Comparison of ENCODE assay signal across 37 mouse cellular contexts in the genomic region with DNA sequence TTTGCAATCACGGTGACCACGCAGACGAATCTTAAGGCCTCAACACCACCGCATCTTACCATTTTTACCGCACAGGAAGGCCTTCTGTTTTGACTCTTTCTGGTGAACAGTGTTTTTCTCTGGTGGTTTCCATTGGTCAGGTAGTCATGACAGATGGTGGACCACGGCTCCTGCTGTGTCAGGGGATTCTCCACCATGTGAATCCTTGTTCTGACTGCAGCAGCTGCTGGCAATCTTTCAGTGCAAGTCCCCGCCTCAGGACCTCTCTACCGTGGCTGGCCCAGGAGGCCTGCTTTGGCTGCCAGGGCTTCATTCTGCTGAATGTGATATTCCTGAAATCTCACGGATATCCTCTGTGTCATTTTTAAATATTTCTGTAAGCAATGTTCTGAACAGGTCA. TPM values are rescaled to one million over a fixed set of nuclear protein-coding genes. Genes with fewer than 3 reads are reported as not detected.
DNase-seq lines count a peak whose midpoint lies in the region; ATAC-seq and TF ChIP-seq lines count a peak whose summit lies in the region.
"Had no signal": no experiment of that assay in that cellular context is flagged by ENCODE, and none has a peak within 500 bp of the region (broad histone marks: within the 10 kb centered on the region; RNA-seq: fewer than 3 reads in every experiment).

No protein-coding gene starts in this region.

- H3K36me3 ChIP-seq in hindbrain, postnatal 0 days (ENCODE audit: insufficient read depth, low read length) = peaks cover 12% of the 10 kb centered on the region; the same call in 1 of the 2 replicates
- H3K36me3 ChIP-seq in hindbrain, embryonic 10.5 days = peaks cover 58% of the 10 kb centered on the region
- H3K36me3 ChIP-seq in forebrain, embryonic 11.5 days (ENCODE audit: control insufficient read depth, insufficient read depth, low read length) = peaks cover 6% of the 10 kb centered on the region; the same call in 1 of the 2 replicates

- peak; percentile 75 for DNase-seq in hindbrain, postnatal 0 days (ENCODE audit: low spot score)
- no peak for DNase-seq in hindbrain, embryonic 10.5 days (ENCODE audit: low spot score)
- peak; percentile 89 for DNase-seq in cerebellum, adult 11-12 months
- DNase-seq in cerebellum, adult 9-11 months = peak; percentile 91
- DNase-seq in layer of hippocampus, adult 18-20 months (ENCODE audit: low spot score in 2 of 2) = no peak
- DNase-seq in layer of hippocampus, postnatal 36 days = no peak
- no peak for DNase-seq in forebrain, embryonic 11.5 days (ENCODE audit: low spot score)
- DNase-seq: adrenal gland, postnatal 10 days; gastrocnemius, postnatal 14 days; heart, postnatal 14 days; kidney, adult 2 months; layer of hippocampus, adult 9-11 months; lung, postnatal 36 days; thymus, postnatal 4 days had no signal

- 68% methylated on average over 9 of the region's 9 CpGs for WGBS in hindbrain, postnatal 0 days
- WGBS in hindbrain, embryonic 10.5 days = 91% methylated on average over 9 of the region's 9 CpGs
- WGBS in forebrain, embryonic 11.5 days = 92% methylated on average over 9 of the region's 9 CpGs

- H3K4me3 ChIP-seq in hindbrain, postnatal 0 days (ENCODE audit: low read length) = no peak overlapping the region
- H3K4me3 ChIP-seq in hindbrain, embryonic 10.5 days = no peak overlapping the region
- H3K4me3 ChIP-seq in forebrain, embryonic 11.5 days (ENCODE audit: low read depth, low read length) = no peak overlapping the region
- H3K4me3 ChIP-seq: embryonic facial prominence, embryonic 15.5 days; intestine, embryonic 15.5 days; limb, embryonic 13.5 days; neural tube, embryonic 13.5 days had no signal

- no peaks in the 10 kb centered on the region for H3K4me1 ChIP-seq in hindbrain, postnatal 0 days (ENCODE audit: insufficient read depth, low read length)
- no peaks in the 10 kb centered on the region for H3K4me1 ChIP-seq in hindbrain, embryonic 10.5 days (replicated peaks)
- H3K4me1 ChIP-seq in forebrain, embryonic 11.5 days (replicated peaks; ENCODE audit: control insufficient read depth, insufficient read depth, low read length) = no peaks in the 10 kb centered on the region
- H3K4me1 ChIP-seq: embryonic facial prominence, embryonic 15.5 days; intestine, embryonic 15.5 days; limb, embryonic 13.5 days; neural tube, embryonic 13.5 days had no signal

- peak; percentile 79 for ATAC-seq in hindbrain, postnatal 0 days
- ATAC-seq in forebrain, embryonic 11.5 days (replicated peaks; ENCODE audit: low FRiP score) = no peak
- ATAC-seq: forebrain, embryonic 14.5 days; hindbrain, embryonic 16.5 days; intestine, embryonic 15.5 days had no signal

- H3K27ac ChIP-seq in hindbrain, postnatal 0 days = no peak overlapping the region; the same call in 1 of the 2 replicates
- no peak overlapping the region for H3K27ac ChIP-seq in hindbrain, embryonic 10.5 days
- H3K27ac ChIP-seq in forebrain, embryonic 11.5 days (ENCODE audit: low read depth, low read length) = no peak overlapping the region
- H3K27ac ChIP-seq: embryonic facial prominence, embryonic 15.5 days; intestine, embryonic 15.5 days; limb, embryonic 13.5 days; neural tube, embryonic 13.5 days had no signal

- no peaks in the 10 kb centered on the region for H3K27me3 ChIP-seq in hindbrain, postnatal 0 days (ENCODE audit: insufficient read depth, low read length)
- H3K27me3 ChIP-seq in hindbrain, embryonic 10.5 days (ENCODE audit: insufficient read depth, poor library complexity, severe bottlenecking) = no peaks in the 10 kb centered on the region
- H3K27me3 ChIP-seq in forebrain, embryonic 11.5 days (ENCODE audit: control insufficient read depth, insufficient read depth, low read length) = no peaks in the 10 kb centered on the region
- H3K27me3 ChIP-seq: CH12.LX; embryonic facial prominence, embryonic 15.5 days; intestine, embryonic 15.5 days; limb, embryonic 13.5 days; neural tube, embryonic 13.5 days had no signal

- no peak for TF ChIP-seq CTCF in hindbrain, postnatal 0 days (IDR thresholded peaks at IDR 0.05; ENCODE audit: low read depth)

- no peak overlapping the region for H3K4me2 ChIP-seq in hindbrain, postnatal 0 days (ENCODE audit: low read depth, low read length)
- no peak overlapping the region for H3K4me2 ChIP-seq in forebrain, embryonic 11.5 days (ENCODE audit: low read depth, low read length, severe bottlenecking)
- H3K4me2 ChIP-seq: embryonic facial prominence, embryonic 15.5 days; intestine, embryonic 15.5 days; limb, embryonic 13.5 days; liver, embryonic 11.5 days; midbrain, embryonic 11.5 days; neural tube, embryonic 13.5 days had no signal

- H3K9ac ChIP-seq in hindbrain, postnatal 0 days (replicated peaks; ENCODE audit: low read length) = no peak overlapping the region
- no peak overlapping the region for H3K9ac ChIP-seq in forebrain, embryonic 11.5 days (ENCODE audit: low read length)
- H3K9ac ChIP-seq: embryonic facial prominence, embryonic 15.5 days; intestine, embryonic 15.5 days; limb, embryonic 13.5 days; neural tube, embryonic 13.5 days had no signal

- no peaks in the 10 kb centered on the region for H3K9me3 ChIP-seq in hindbrain, postnatal 0 days (ENCODE audit: low read length)
- no peaks in the 10 kb centered on the region for H3K9me3 ChIP-seq in hindbrain, embryonic 10.5 days
- no peaks in the 10 kb centered on the region for H3K9me3 ChIP-seq in forebrain, embryonic 11.5 days (ENCODE audit: control insufficient read depth, low read length)
- H3K9me3 ChIP-seq: embryonic facial prominence, embryonic 15.5 days; intestine, embryonic 15.5 days; limb, embryonic 13.5 days; neural tube, embryonic 13.5 days had no signal

RNA-seq across cellular contexts. Expression of a gene that starts 12.1 kb away (rescaled TPM):
- total RNA-seq in hindbrain, postnatal 0 days (2014; rRNA removed) = not detected in 2 replicates
- polyA plus RNA-seq in hindbrain, postnatal 0 days (2015; fragmentation: Nextera tagmentation; extraction: Ambion mirVana) = 0.29 TPM in 1 of 2 replicates, not detected in the other
- not detected in 2 replicates for polyA plus RNA-seq in hindbrain, embryonic 10.5 days (2016; fragmentation: Nextera tagmentation; extraction: Ambion mirVana)
- total RNA-seq in layer of hippocampus, adult 18-20 months (2021) = not detected
- not detected for total RNA-seq in layer of hippocampus, postnatal 36 days (2021)
- polyA plus RNA-seq in forebrain, embryonic 11.5 days (2014; fragmentation: Nextera tagmentation; extraction: Ambion mirVana) = not detected in 2 replicates
- total RNA-seq: CH12.LX; ES-E14; gastrocnemius, postnatal 14 days; granulocyte monocyte progenitor cell, adult 5-6 weeks; left cerebral cortex, adult 18-20 months; left cerebral cortex, postnatal 14 days; megakaryocyte, adult 5-6 weeks had no signal
- polyA plus RNA-seq: C2C12; cortical plate, adult 2 months; forebrain, embryonic 14.5 days; heart, embryonic 14.5 days; hindbrain, embryonic 11.5 days; hindbrain, embryonic 16.5 days; intestine, embryonic 15.5 days; kidney, adult 2 months; kidney, embryonic 16.5 days; large intestine, adult 2 months; limb, embryonic 13.5 days; liver, embryonic 11.5 days; liver, embryonic 16.5 days; midbrain, embryonic 11.5 days; neural tube, embryonic 13.5 days; small intestine, adult 2 months; stomach, embryonic 14.5 days had no signal

RNA-seq across cellular contexts. Expression of a gene that starts 13.2 kb away (rescaled TPM):
- total RNA-seq in hindbrain, postnatal 0 days (2014; rRNA removed) = 46.2 and 58.0 TPM in 2 replicates
- 147 TPM in 2 replicates for polyA plus RNA-seq in hindbrain, postnatal 0 days (2015; fragmentation: Nextera tagmentation; extraction: Ambion mirVana)
- 69.8 and 77.8 TPM in 2 replicates for polyA plus RNA-seq in hindbrain, embryonic 10.5 days (2016; fragmentation: Nextera tagmentation; extraction: Ambion mirVana)
- 10 to 100 TPM; 50.7 to 58.5 TPM for total RNA-seq in layer of hippocampus, adult 18-20 months (2021)
- total RNA-seq in layer of hippocampus, postnatal 36 days (2021) = 10 to 100 TPM; 61.4 to 61.9 TPM
- polyA plus RNA-seq in forebrain, embryonic 11.5 days (2014; fragmentation: Nextera tagmentation; extraction: Ambion mirVana) = 73.9 and 77.0 TPM in 2 replicates

RNA-seq across cellular contexts. Expression of a gene that starts 13.4 kb away (rescaled TPM):
- total RNA-seq in hindbrain, postnatal 0 days (2014; rRNA removed) = 7.2 and 7.8 TPM in 2 replicates
- 7.4 and 7.5 TPM in 2 replicates for polyA plus RNA-seq in hindbrain, postnatal 0 days (2015; fragmentation: Nextera tagmentation; extraction: Ambion mirVana)
- polyA plus RNA-seq in hindbrain, embryonic 10.5 days (2016; fragmentation: Nextera tagmentation; extraction: Ambion mirVana) = 14.3 and 17.5 TPM in 2 replicates
- total RNA-seq in layer of hippocampus, adult 18-20 months (2021) = 1 to 10 TPM; 6.6 to 7.5 TPM
- 1 to 10 TPM; 7.6 to 8.3 TPM for total RNA-seq in layer of hippocampus, postnatal 36 days (2021)
- polyA plus RNA-seq in forebrain, embryonic 11.5 days (2014; fragmentation: Nextera tagmentation; extraction: Ambion mirVana) = 19.0 and 21.3 TPM in 2 replicates

Comparison
In these comparisons a context has a peak if more than half of its experiments do, and no peak if none do; other contexts are left out.
1. DNase-seq: peak in hindbrain, postnatal 0 days (single experiment), cerebellum, adult 11-12 months (single experiment) and cerebellum, adult 9-11 months (single experiment); none in hindbrain, embryonic 10.5 days (single experiment), layer of hippocampus, adult 18-20 months (0 of 2), layer of hippocampus, postnatal 36 days (0 of 2) and forebrain, embryonic 11.5 days (single experiment).